Mouse (Mus musculus) kidney, postnatal 36 days (tissue): ENCODE results near the gene Pkdrej.

Source experiments
- DNase-seq, 2 experiments: peaks; one replicate each; pipeline ENCODE4 v3.0.0; 2021 to 2022; ENCODE audit warnings: mixed read lengths in 2 of 2

The Pkdrej gene

GRCm38 (mm10) chr15:85765022-85765421, 56.5 kb downstream of the Pkdrej start:
- no peak for DNase-seq
